Mouse (Mus musculus): ENCODE results near the gene Itgav. TPM values are rescaled to one million over a fixed set of nuclear protein-coding genes. Genes with fewer than 3 reads are reported as not detected.
"Not testable (repeated sequence)": the region's sequence is repeated elsewhere in the genome, so short reads cannot be mapped to it uniquely, and the experiment has no call there.

Itgav gene
- polyA plus RNA-seq, 1 experiment from 2014 or later, result 16.9 TPM

DNA sequence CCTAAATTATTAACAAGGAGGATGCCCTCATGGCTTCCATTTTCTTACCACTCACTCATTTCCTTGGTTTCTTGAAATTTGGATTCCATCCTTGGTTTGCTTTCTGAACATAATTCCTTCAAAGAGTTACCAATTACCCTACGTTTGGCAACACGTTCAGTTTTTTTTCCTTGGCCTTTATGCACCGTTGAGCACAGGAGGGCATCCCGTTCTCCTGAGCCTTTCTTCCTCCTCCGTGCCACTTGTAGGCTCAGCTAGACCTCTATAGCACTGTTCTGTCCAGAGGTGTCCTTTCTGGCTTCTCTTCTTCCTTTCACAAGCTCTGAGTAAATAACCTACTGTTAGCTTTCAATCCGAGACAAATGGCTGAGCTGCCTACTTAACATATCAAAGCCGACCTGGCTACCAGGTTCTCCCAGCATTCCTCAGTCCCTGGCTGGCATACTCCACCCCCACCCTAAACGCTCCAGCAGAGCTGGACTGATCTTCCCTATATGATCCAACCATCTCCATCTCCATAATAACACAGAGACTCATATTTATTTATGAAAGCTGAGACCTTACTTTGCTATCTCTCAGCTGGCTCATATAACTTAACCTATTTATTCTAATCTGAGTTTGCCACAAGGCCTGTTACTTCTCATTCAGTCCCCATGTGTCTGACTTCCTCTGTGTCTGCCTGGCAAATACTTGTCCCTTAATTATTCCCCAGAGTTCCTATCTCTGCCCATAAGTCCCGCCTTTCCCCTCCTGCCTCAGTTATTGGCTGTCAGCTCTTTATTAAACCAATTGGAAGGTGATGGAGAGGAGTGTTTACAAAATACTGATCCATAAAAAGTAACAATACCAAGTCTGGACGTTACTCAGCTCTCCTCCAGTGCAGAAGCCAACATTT is 31.3 kb upstream of the Itgav start:
- no peak overlapping the region for H3K27ac ChIP-seq
- H3K4me2 ChIP-seq, result no peak overlapping the region
- no peak overlapping the region for H3K4me3 ChIP-seq
- no peak overlapping the region for H3K9ac ChIP-seq
- ATAC-seq (replicated peaks), result peak; percentile 67
- no peaks in the 10 kb centered on the region for H3K27me3 ChIP-seq (replicated peaks)
- H3K36me3 ChIP-seq (replicated peaks), result no peaks in the 10 kb centered on the region
- 19% methylated on average over 10 of the region's 10 CpGs for WGBS
- H3K9me3 ChIP-seq, result no peaks in the 10 kb centered on the region
- no peaks in the 10 kb centered on the region for H3K4me1 ChIP-seq

DNA sequence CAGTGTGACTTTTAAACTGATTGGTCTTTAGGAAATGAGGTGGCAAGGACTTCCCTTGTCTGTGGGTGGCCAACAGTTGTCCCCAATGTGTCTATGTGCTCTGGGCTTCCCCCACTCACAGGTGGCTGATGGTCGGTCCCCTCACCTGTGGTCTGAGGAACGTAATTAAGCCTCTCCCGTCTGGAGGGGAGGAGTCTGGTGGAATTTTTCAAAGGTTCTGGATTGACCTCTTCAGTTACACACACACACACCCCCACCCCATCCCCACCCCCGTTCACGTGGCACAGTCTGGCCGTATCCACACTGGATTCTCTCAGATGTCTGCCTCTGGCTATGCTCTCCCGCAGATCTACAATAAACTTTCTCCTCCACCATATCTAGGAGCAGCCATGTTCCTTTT is 30.1 kb upstream of the Itgav start:
- ATAC-seq (replicated peaks), result no peak
- 90% methylated on average over 7 of the region's 7 CpGs for WGBS
- no peaks in the 10 kb centered on the region for H3K27me3 ChIP-seq (replicated peaks)
- no peaks in the 10 kb centered on the region for H3K4me1 ChIP-seq
- no peak overlapping the region for H3K4me2 ChIP-seq
- H3K27ac ChIP-seq, result no peak overlapping the region
- H3K36me3 ChIP-seq (replicated peaks), result no peaks in the 10 kb centered on the region
- no peak overlapping the region for H3K4me3 ChIP-seq
- no peak overlapping the region for H3K9ac ChIP-seq
- H3K9me3 ChIP-seq, result no peaks in the 10 kb centered on the region

DNA sequence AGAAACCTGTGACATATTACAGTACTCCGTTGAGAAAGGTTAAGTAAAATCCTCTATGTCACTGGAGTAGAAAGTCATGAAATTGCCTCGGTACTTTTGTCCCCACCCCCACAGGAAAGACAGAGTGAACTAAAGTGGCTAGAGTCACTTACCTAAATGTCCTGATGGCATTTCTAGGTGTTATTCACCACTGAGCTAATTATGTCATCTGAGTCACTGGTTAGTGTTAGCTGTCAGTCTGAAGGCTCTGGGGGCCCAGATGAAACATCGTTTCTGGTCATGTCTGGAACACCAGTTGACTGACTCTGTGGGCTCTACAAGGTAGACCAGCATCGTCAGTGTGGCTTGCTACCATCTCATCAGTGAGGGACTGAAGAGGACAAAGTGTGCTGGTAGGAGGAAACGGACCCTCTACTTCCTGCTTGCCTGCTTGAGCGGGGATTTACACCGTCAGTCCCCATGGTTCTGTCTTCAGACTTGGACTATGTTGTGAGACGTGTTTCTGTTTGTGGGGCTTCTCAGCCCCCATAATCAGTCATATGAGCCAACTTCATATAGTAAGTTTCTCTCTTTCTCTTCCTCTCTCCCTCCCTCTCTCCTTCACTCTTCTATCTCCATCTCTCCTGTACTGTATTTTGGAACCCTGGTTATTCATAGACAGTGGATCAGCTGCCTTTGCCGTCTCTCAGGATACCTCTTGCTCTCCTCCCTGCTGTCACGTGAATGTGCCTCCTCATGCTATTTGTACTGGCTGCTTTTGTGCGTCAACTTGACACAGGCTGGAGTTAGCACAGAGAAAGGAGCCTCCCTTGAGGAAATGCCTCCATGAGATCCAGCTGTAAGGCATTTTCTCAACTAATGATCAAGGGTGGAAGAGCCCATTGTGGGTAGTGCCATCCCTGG is 28.6 kb upstream of the Itgav start:
- no peak overlapping the region for H3K4me2 ChIP-seq
- H3K36me3 ChIP-seq (replicated peaks), result no peaks in the 10 kb centered on the region
- 82% methylated on average over 11 of the region's 11 CpGs for WGBS
- no peak for ATAC-seq (replicated peaks)
- H3K4me3 ChIP-seq, result no peak overlapping the region
- H3K9me3 ChIP-seq, result no peaks in the 10 kb centered on the region
- no peaks in the 10 kb centered on the region for H3K27me3 ChIP-seq (replicated peaks)
- H3K9ac ChIP-seq, result no peak overlapping the region
- no peaks in the 10 kb centered on the region for H3K4me1 ChIP-seq
- H3K27ac ChIP-seq, result no peak overlapping the region

DNA sequence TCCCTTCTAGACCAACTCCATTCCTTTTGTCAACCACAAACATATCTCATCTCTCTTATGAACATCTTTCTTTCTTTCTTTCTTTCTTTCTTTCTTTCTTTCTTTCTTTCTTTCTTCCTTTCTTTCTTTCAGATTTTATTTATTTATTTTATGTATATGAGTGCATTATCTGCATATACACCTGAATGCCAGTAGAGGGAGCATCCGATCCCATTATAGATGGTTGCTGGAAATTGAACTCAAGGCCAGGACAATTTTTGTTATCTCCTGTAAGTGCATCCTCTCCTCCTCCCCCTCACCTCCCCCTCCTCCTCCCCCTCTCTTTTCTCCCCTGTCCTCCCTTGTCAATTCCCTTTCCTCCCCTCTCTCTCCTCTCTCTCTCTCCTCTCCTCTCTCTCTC is 25.7 kb upstream of the Itgav start:
- H3K4me2 ChIP-seq, result no peak overlapping the region
- WGBS, result 67% methylated on average over 1 of the region's 1 CpGs

GRCm38 (mm10) chr2:83699324-83699723 is 24.9 kb upstream of the Itgav start:
- no peak for ATAC-seq (replicated peaks)
- Histone ChIP-seq H3K4me1 (no peaks in the 10 kb centered on the region), H3K9me3 (no peaks in the 10 kb centered on the region), H3K4me2 (no peak overlapping the region), H3K27me3 (replicated peaks) (no peaks in the 10 kb centered on the region), H3K36me3 (replicated peaks) (no peaks in the 10 kb centered on the region), H3K9ac (no peak overlapping the region), H3K4me3 (no peak overlapping the region), H3K27ac (no peak overlapping the region)
- 65% methylated on average over 1 of the region's 1 CpGs for WGBS

More for the DNA sequence above, 25.7 kb upstream of the Itgav start:
- no peak overlapping the region for H3K4me3 ChIP-seq
- no peak overlapping the region for H3K9ac ChIP-seq
- no peak for ATAC-seq (replicated peaks)
- no peaks in the 10 kb centered on the region for H3K4me1 ChIP-seq
- H3K36me3 ChIP-seq (replicated peaks), result no peaks in the 10 kb centered on the region
- H3K27me3 ChIP-seq (replicated peaks), result no peaks in the 10 kb centered on the region
- no peaks in the 10 kb centered on the region for H3K9me3 ChIP-seq
- H3K27ac ChIP-seq, result no peak overlapping the region

GRCm38 (mm10) chr2:83700667-83701066 is 23.5 kb upstream of the Itgav start:
- 83% methylated on average over 4 of the region's 4 CpGs for WGBS
- no peaks in the 10 kb centered on the region for H3K9me3 ChIP-seq
- no peak overlapping the region for H3K4me2 ChIP-seq
- no peak overlapping the region for H3K27ac ChIP-seq
- no peaks in the 10 kb centered on the region for H3K36me3 ChIP-seq (replicated peaks)
- H3K4me1 ChIP-seq, result no peaks in the 10 kb centered on the region
- ATAC-seq (replicated peaks), result no peak
- no peaks in the 10 kb centered on the region for H3K27me3 ChIP-seq (replicated peaks)
- H3K4me3 ChIP-seq, result no peak overlapping the region
- H3K9ac ChIP-seq, result no peak overlapping the region

DNA sequence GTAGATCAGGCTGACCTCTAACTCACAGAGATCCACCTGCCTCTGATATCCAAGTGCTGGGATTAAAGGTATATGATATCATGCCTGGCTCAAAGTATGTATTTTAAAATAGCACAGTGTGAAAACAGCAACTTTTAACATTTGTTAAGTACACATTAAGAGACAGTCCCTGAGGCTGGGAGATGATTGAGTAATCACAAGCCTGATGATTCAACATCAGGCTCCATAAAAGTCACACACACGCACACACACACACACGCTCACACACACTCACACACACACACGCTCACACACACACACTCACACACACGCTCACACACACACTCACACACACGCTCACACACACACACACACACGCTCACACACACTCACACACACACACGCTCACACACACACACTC is 21.8 kb upstream of the Itgav start:
- WGBS, result 91% methylated on average over 7 of the region's 7 CpGs
- Histone ChIP-seq H3K27me3 (replicated peaks) (no peaks in the 10 kb centered on the region), H3K4me2 (no peak overlapping the region), H3K4me3 (no peak overlapping the region), H3K36me3 (replicated peaks) (no peaks in the 10 kb centered on the region), H3K9ac (no peak overlapping the region), H3K27ac (no peak overlapping the region), H3K4me1 (no peaks in the 10 kb centered on the region), H3K9me3 (no peaks in the 10 kb centered on the region)
- ATAC-seq (replicated peaks), result no peak

- WGBS, result 89% methylated on average over 9 of the region's 9 CpGs
- ATAC-seq (replicated peaks), result no peak
Measured at GRCm38 (mm10) chr2:83705580-83706158, 18.5 kb upstream of the Itgav start.

GRCm38 (mm10) chr2:83709896-83710524 is 14.2 kb upstream of the Itgav start:
- no peaks in the 10 kb centered on the region for H3K27me3 ChIP-seq (replicated peaks)
- H3K4me1 ChIP-seq, result no peaks in the 10 kb centered on the region
- no peak overlapping the region for H3K9ac ChIP-seq
- ATAC-seq (replicated peaks), result no peak
- H3K4me2 ChIP-seq, result no peak overlapping the region
- H3K9me3 ChIP-seq, result no peaks in the 10 kb centered on the region
- H3K4me3 ChIP-seq, result no peak overlapping the region
- H3K27ac ChIP-seq, result no peak overlapping the region
- WGBS, result 75% methylated on average over 11 of the region's 11 CpGs
- no peaks in the 10 kb centered on the region for H3K36me3 ChIP-seq (replicated peaks)

More at GRCm38 (mm10) chr2:83705580-83706158, 18.5 kb upstream of the Itgav start:
- Histone ChIP-seq H3K9me3 (no peaks in the 10 kb centered on the region), H3K9ac (no peak overlapping the region), H3K27ac (no peak overlapping the region), H3K4me3 (no peak overlapping the region), H3K36me3 (replicated peaks) (no peaks in the 10 kb centered on the region), H3K4me1 (no peaks in the 10 kb centered on the region), H3K4me2 (no peak overlapping the region), H3K27me3 (replicated peaks) (no peaks in the 10 kb centered on the region)

DNA sequence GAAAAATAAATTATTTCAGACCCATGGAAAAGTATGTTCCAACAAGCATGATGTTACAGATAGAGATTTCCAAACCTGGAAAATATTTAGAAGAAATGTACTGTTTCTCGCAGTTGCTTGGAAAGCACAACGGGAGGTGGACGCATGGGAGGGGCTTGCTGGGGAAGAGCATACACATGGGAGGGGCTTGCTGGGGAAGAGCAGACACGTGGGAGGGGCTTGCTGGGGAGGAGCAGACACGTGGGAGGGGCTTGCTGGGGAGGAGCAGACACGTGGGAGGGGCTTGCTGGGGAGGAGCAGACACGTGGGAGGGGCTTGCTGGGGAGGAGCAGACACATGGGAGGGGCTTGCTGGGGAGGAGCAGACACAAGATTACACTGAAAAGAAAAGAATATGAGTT is 10.9 kb upstream of the Itgav start:
- not testable (repeated sequence) for H3K4me1 ChIP-seq; H3K27me3 ChIP-seq (replicated peaks); H3K4me3 ChIP-seq; H3K36me3 ChIP-seq (replicated peaks); ATAC-seq (replicated peaks); H3K9ac ChIP-seq; H3K4me2 ChIP-seq; H3K9me3 ChIP-seq; H3K27ac ChIP-seq
- 74% methylated on average over 7 of the region's 7 CpGs for WGBS

DNA sequence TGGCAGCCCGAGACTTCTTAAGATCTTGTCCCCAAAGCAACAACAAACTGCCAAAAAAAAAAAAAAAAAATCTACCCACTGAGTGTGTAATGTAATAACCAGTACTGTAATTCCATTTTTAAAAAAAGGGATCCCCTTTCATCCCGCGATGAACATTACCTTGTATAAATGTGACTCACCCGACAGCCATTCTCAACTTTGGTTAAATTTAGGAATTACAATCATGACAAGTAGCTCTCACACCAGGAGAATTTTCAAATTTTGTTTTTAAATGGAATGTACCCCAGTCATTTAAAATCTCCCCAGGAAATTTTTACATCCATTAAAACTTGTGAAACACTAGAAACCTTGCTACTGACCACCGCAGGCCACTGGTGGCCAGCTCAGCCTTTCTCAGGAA is 10.3 kb upstream of the Itgav start:
- no peak overlapping the region for H3K4me2 ChIP-seq
- no peaks in the 10 kb centered on the region for H3K27me3 ChIP-seq (replicated peaks)
- ATAC-seq (replicated peaks), result no peak
- no peaks in the 10 kb centered on the region for H3K9me3 ChIP-seq
- 0 out of 2 replicates have a peak overlapping the region, but pooled peaks have one; percentile 31 for H3K27ac ChIP-seq
- H3K4me1 ChIP-seq, result no peaks in the 10 kb centered on the region
- no peak overlapping the region for H3K9ac ChIP-seq
- WGBS, result 91% methylated on average over 5 of the region's 5 CpGs
- no peaks in the 10 kb centered on the region for H3K36me3 ChIP-seq (replicated peaks)
- no peak overlapping the region for H3K4me3 ChIP-seq

- Histone ChIP-seq H3K4me1 (no peaks in the 10 kb centered on the region), H3K9ac (no peak overlapping the region), H3K36me3 (replicated peaks) (no peaks in the 10 kb centered on the region), H3K27ac (no peak overlapping the region), H3K9me3 (no peaks in the 10 kb centered on the region), H3K4me2 (no peak overlapping the region), H3K27me3 (replicated peaks) (no peaks in the 10 kb centered on the region), H3K4me3 (no peak overlapping the region)
- 51% methylated on average over 6 of the region's 6 CpGs for WGBS
- ATAC-seq (replicated peaks), result no peak
Measured at GRCm38 (mm10) chr2:83714783-83715182, 9.4 kb upstream of the Itgav start.

Data from midbrain, embryonic 15.5 days (tissue).